Mouse (Mus musculus) monocyte, adult 2 months (primary cell): ENCODE data around the gene Cntnap5b.
"Not testable (repeated sequence)": the region's sequence is repeated elsewhere in the genome, so short reads cannot be mapped to it uniquely, and the experiment has no call there.

Experiments
- DNase-seq, 2 experiments: peaks; one replicate each; pipeline ENCODE4 v3.0.0; 2022; ENCODE audit warnings: low spot score in 2 of 2, low read depth in 1 of 2

Cntnap5b gene

GRCm38 (mm10) chr1:99772614-99773013, at the start of gene Cntnap5b:
TSS of gene Cntnap5b (plus strand) at chr1:99772765.
- no peak for DNase-seq

GRCm38 (mm10) chr1:99759996-99760395, 12.6 kb upstream of the Cntnap5b start:
- no peak for DNase-seq

DNA sequence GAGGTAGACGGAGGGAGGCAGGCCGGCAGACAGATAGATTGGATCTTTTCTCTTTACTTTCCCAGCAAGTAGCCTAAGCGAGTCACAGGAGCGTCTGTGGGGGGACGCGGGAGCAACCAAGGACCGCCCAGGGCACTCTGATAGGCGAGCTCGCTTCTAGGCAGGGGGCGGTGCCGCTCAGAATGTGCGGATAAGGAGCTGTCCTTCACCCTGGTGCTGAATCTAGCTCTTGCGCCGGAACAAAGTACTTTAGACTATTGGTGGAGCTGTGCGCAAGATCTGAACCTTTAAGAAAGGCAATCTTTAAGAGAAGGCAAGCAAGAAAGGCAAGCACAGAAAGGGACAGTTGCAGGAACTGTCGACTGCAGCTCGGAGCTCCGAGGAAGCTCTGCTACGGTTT, 382 bp upstream of the Cntnap5b start:
- DNase-seq, result no peak

DNA sequence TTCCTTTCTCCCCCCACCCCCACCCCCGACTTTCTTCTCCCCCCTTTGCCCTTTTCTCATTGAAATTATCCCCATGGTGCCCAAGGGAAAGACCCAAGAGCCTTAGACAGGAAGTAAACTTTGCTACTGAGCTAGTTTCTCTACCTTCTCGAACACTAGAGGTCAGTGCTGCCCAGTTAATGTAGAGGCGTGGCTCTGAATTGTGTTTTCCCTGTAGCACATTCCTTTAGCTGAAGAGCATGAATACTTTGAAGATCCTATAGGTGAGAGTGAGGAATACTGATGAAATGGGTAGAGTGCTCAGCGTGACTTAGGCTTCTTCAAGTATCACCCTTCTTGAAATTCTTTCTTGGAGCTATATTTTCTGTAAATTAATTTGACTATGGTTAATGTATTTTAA, 1.6 kb downstream of the Cntnap5b start:
- DNase-seq, result no peak

GRCm38 (mm10) chr1:99813334-99814110, 41.0 kb downstream of the Cntnap5b start:
- no peak for DNase-seq

GRCm38 (mm10) chr1:99872344-99872743, 99.8 kb downstream of the Cntnap5b start:
- no peak for DNase-seq

- no peak for DNase-seq
These were observed 135.2 kb downstream of the Cntnap5b start for GRCm38 (mm10) chr1:99907774-99908173.

DNA sequence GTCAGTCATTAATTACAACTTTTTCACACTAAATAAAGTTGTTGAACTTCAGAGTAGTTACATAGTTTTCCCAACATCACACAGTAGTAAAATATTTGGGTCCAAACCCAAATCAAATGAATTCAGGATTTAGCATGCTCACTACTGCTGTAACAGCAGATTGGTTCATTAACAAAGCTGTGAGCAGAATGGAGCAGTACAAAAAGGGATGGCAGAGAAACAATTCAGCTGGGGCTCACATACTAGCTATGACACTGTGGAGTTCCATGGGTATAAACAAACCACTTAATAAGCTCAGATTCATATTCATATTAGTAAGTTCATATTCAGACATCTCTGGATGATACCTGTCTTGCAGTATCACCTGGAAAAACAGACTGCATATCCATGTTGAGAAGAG, 170.9 kb downstream of the Cntnap5b start:
- no peak for DNase-seq

DNA sequence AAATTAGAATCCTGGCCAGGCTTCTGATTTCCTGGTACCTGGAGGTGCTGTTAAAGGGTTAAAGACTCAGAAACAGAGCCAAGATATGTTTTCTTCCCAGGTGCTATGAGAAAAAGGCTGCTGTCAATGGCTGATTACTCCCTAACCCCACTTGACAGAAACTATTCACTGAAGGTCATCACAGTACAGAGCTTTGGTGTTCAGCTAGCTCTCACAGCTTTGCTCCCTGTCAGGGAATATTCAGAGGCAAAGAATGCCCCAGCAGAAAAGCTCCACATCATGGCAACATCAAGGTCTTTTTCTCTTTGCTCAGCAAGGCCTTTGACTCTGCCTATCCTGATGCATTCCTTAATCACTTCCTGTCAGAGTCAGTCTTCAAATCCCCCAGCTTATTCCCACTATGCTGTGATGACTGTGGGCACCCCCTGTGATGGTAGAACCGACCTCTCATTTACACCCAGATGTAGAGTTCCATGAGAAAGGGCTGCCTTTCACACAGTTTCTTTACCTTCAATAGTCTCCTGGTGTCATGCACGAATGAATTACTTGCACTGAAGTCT, 186.9 kb downstream of the Cntnap5b start:
- no peak for DNase-seq

- DNase-seq, result no peak
These were observed 194.9 kb downstream of the Cntnap5b start for GRCm38 (mm10) chr1:99967300-99968089.

GRCm38 (mm10) chr1:99970184-99971086, 197.9 kb downstream of the Cntnap5b start:
- DNase-seq, result no peak

DNA sequence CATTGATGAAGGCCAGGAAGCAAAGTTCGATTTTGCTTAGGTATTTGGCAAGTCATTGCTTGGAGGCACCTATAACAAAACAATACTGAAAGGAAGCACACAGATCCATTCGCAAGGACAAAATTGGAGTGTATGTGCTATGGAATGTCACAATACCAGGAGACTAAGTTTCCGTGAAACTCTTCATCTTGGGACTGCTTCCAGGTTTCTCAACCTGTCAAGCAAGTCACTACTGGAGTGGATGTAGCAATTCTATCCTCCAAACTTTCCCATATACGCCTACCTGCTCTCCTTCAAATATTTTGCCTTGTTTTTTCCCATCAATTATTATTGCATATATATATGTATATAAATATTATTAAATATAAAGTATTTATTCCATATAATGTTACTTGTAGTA, 228.7 kb downstream of the Cntnap5b start:
- DNase-seq, result not testable (repeated sequence)

GRCm38 (mm10) chr1:100006021-100006745, 233.6 kb downstream of the Cntnap5b start:
- no peak for DNase-seq

- DNase-seq, result no peak
These were observed 269.2 kb downstream of the Cntnap5b start for GRCm38 (mm10) chr1:100041808-100042207.

DNA sequence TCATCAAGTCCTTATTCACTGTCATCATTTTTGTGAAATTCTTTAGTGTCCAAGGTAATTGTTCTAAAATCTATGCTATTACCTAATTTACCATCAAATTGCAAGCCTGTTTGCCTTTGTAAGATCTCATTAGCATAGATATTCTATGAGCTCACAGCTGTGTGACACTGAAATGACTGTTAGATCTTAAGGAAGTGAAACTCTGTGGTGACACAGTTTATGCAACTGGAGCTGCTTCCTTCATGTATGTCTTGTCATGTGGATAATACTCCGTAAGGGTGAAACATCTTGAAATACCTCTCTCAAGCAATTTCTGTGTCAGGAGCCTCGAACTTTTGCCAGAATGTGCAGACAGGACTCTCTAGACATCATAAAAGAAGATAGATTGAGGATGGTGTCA, 307.2 kb downstream of the Cntnap5b start:
- DNase-seq, result peak in 1 of 2 experiments; percentile 0

GRCm38 (mm10) chr1:100100516-100100915, 328.0 kb downstream of the Cntnap5b start:
- no peak for DNase-seq

- no peak for DNase-seq
These were observed 328.5 kb downstream of the Cntnap5b start for GRCm38 (mm10) chr1:100101017-100101416.

DNA sequence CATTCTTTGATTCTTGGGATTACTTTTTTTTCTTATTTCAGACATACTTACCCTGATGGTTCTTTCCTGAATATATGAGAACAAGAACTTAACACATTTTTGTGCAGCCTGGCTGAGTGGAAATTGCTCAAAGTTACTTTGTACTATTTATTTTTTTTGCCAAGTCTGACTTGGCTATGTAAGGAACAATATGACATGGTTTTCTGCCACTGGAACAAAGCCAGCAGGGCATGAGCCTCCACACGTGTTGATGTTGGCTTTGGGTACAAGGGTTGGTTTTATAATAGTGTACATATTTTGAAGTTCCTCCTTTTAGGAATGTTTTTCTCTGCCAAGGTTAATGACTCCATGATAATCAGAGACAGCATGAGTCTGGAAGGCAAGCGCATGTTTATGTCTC, 331.8 kb downstream of the Cntnap5b start:
- DNase-seq, result no peak

DNA sequence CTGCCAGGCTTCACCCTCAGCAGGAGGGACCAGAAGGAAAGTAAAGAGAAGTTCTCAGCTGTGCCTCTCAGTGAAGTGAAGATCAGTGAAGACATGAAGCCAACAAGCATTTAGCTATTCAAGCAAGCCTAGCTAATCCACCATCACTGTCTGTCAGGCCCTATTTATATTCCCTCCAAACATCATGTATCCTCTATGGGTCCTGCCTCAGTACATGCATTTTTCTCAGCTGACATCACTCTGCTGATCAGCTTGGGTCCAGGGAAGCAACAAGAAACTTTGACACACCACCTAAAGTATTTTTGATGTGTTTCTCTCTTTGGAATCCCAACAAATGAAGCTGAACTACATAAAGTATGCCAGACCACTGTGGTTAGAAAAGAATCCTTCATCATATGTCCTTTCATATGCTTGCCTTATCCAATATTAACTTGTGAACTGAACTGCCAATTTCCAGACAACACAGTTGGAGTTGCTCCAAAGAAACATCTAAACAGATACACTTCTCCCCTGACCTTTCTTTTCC, 349.9 kb downstream of the Cntnap5b start:
- DNase-seq, result no peak
